Mouse (Mus musculus) MEL (cell line): ENCODE measurements around the gene Vac14. TPM values are rescaled to one million over a fixed set of nuclear protein-coding genes. Genes with fewer than 3 reads are reported as not detected.

Source experiments
- DNase-seq: peaks from one replicate; pipeline ENCODE4 v3.0.0; 2011; ENCODE audit warnings: low read depth, low spot score
- H3K27ac ChIP-seq: 2 replicates; pipeline ENCODE4 v1.5.1; 2012; ENCODE audit warnings: low read depth, mild to moderate bottlenecking, control low read depth, low read length, moderate library complexity; ENCODE audit not compliant: control insufficient read depth
- H3K27me3 ChIP-seq, 2 experiments: fragments of 150-350 bp in 1 of 2; sonication (generic) in 1 of 2; 2 replicates each; pipeline ENCODE4 v1.6.1; 2012; ENCODE audit warnings: low read length in 2 of 2, mild to moderate bottlenecking in 2 of 2, improper control_type of control experiment in 1 of 2, moderate library complexity in 1 of 2; ENCODE audit not compliant: insufficient read depth in 2 of 2, control insufficient read depth in 1 of 2
- H3K36me3 ChIP-seq, 2 experiments: 2 replicates each; pipeline ENCODE4 v1.6.1; 2012 to 2014; ENCODE audit warnings: low read length in 2 of 2, improper control_type of control experiment in 1 of 2, inconsistent platforms in 1 of 2, mild to moderate bottlenecking in 1 of 2; ENCODE audit not compliant: insufficient read depth in 2 of 2, control insufficient read depth in 1 of 2
- H3K4me1 ChIP-seq, 2 experiments: fragments of 150-350 bp in 1 of 2; sonication (generic) in 1 of 2; 2 replicates each; pipeline ENCODE4 v1.6.1; 2012; ENCODE audit warnings: low read length in 2 of 2, improper control_type of control experiment in 1 of 2, mild to moderate bottlenecking in 1 of 2; ENCODE audit not compliant: insufficient read depth in 2 of 2, control insufficient read depth in 1 of 2
- H3K4me3 ChIP-seq, 2 experiments: fragments of 150-350 bp in 1 of 2; sonication (generic) in 1 of 2; 2 replicates each; pipeline ENCODE4 v1.5.1; 2012; ENCODE audit warnings: low read depth in 2 of 2, low read length in 2 of 2, mild to moderate bottlenecking in 2 of 2, moderate library complexity in 2 of 2, control low read depth in 1 of 2, improper control_type of control experiment in 1 of 2; ENCODE audit not compliant: control insufficient read depth in 1 of 2, insufficient read depth in 1 of 2
- H3K79me2 ChIP-seq: 2 replicates; pipeline ENCODE4 v1.6.1; 2012; ENCODE audit warnings: mild to moderate bottlenecking, low read length, moderate library complexity; ENCODE audit not compliant: control insufficient read depth, poor library complexity, insufficient read depth
- H3K9ac ChIP-seq: 2 replicates; pipeline ENCODE4 v1.6.1; 2012; ENCODE audit warnings: low read depth, mild to moderate bottlenecking, control low read depth, low read length, moderate library complexity; ENCODE audit not compliant: control insufficient read depth, poor library complexity, severe bottlenecking
- H3K9me3 ChIP-seq: fragments of 150-350 bp; sonication (generic); replicated peaks from 2 replicates; pipeline ENCODE4 v1.6.1; 2012; ENCODE audit warnings: mild to moderate bottlenecking, low read length, improper control_type of control experiment, moderate library complexity; ENCODE audit not compliant: insufficient read depth
- CHD1 ChIP-seq: IDR thresholded peaks from 2 replicates; pipeline ENCODE4 v1.6.1; 2012; ENCODE audit warnings: low read depth, mild to moderate bottlenecking, inconsistent platforms, low read length, improper control_type of control experiment
- ELF1 ChIP-seq: IDR thresholded peaks from 2 replicates; pipeline ENCODE4 v1.6.1; 2014; ENCODE audit warnings: low read depth, mild to moderate bottlenecking, inconsistent platforms, low read length, improper control_type of control experiment, moderate library complexity
- EP300 ChIP-seq, 2 experiments: IDR thresholded peaks; 2 replicates each; pipeline ENCODE4 v1.6.1; 2011; ENCODE audit warnings: improper control_type of control experiment in 2 of 2, low read length in 2 of 2, low read depth in 1 of 2, mild to moderate bottlenecking in 1 of 2
- ETS1 ChIP-seq: IDR thresholded peaks from 2 replicates; pipeline ENCODE4 v1.6.1; 2012; ENCODE audit warnings: low read depth, mild to moderate bottlenecking, inconsistent platforms, low read length, improper control_type of control experiment, moderate library complexity
- GABPA ChIP-seq: IDR thresholded peaks from 2 replicates; pipeline ENCODE4 v1.6.1; 2012; ENCODE audit warnings: low read depth, mild to moderate bottlenecking, inconsistent platforms, low read length, improper control_type of control experiment, moderate library complexity
- GATA1 ChIP-seq: IDR thresholded peaks from 2 replicates; pipeline ENCODE4 v1.6.1; 2011; ENCODE audit warnings: low read depth, low read length, improper control_type of control experiment
- HCFC1 ChIP-seq: IDR thresholded peaks from 2 replicates; pipeline ENCODE4 v1.6.1; 2012; ENCODE audit warnings: low read depth, mild to moderate bottlenecking, inconsistent platforms, low read length, improper control_type of control experiment, moderate library complexity
- KAT2A ChIP-seq: conservative IDR thresholded peaks from 2 replicates; pipeline ENCODE4 v1.6.1; 2012; ENCODE audit warnings: low read depth, low read length, improper control_type of control experiment, inconsistent platforms
- MAZ ChIP-seq: IDR thresholded peaks from 2 replicates; pipeline ENCODE4 v1.6.1; 2012; ENCODE audit warnings: low read depth, mild to moderate bottlenecking, inconsistent platforms, low read length, improper control_type of control experiment
- MXI1 ChIP-seq: IDR thresholded peaks from 2 replicates; pipeline ENCODE4 v1.6.1; 2011; ENCODE audit warnings: mild to moderate bottlenecking, low read depth, low read length, improper control_type of control experiment
- MYC ChIP-seq: IDR thresholded peaks from 2 replicates; pipeline ENCODE4 v1.6.1; 2011; ENCODE audit warnings: low read depth, mild to moderate bottlenecking, low read length, improper control_type of control experiment, moderate library complexity
- NELFE ChIP-seq: IDR thresholded peaks from 2 replicates; pipeline ENCODE4 v1.6.1; 2011; ENCODE audit warnings: low read depth, low read length, improper control_type of control experiment
- POLR2AphosphoS2 ChIP-seq: IDR thresholded peaks from 2 replicates; pipeline ENCODE4 v1.6.1; 2011; ENCODE audit warnings: low read length, improper control_type of control experiment
- POLR2AphosphoS5 ChIP-seq: IDR thresholded peaks from 2 replicates; pipeline ENCODE4 v1.6.1; 2012; ENCODE audit warnings: low read depth, borderline replicate concordance, mild to moderate bottlenecking, inconsistent platforms, low read length, moderate library complexity, mixed read lengths
- RAD21 ChIP-seq: IDR thresholded peaks from 2 replicates; pipeline ENCODE4 v1.6.1; 2011; ENCODE audit warnings: mild to moderate bottlenecking, low read depth, low read length, improper control_type of control experiment
- SIN3A ChIP-seq: IDR thresholded peaks from 2 replicates; pipeline ENCODE4 v1.6.1; 2012; ENCODE audit warnings: low read length, improper control_type of control experiment, inconsistent platforms
- TCF12 ChIP-seq: IDR thresholded peaks from 2 replicates; pipeline ENCODE4 v1.6.1; 2014; ENCODE audit warnings: low read depth, mild to moderate bottlenecking, inconsistent platforms, low read length, improper control_type of control experiment, moderate library complexity
- UBTF ChIP-seq: IDR thresholded peaks from 2 replicates; pipeline ENCODE4 v1.6.1; 2012; ENCODE audit warnings: low read depth, mild to moderate bottlenecking, inconsistent platforms, low read length, improper control_type of control experiment, moderate library complexity, borderline replicate concordance; ENCODE audit not compliant: insufficient read depth
- ZC3H11A ChIP-seq: IDR thresholded peaks from 2 replicates; pipeline ENCODE4 v1.6.1; 2012; ENCODE audit warnings: low read depth, mild to moderate bottlenecking, inconsistent platforms, low read length, improper control_type of control experiment
- ZMIZ1 ChIP-seq: IDR thresholded peaks from 2 replicates; pipeline ENCODE4 v1.6.1; 2012; ENCODE audit warnings: low read depth, mild to moderate bottlenecking, inconsistent platforms, low read length, improper control_type of control experiment, moderate library complexity
- polyA plus RNA-seq, 2 experiments: library from polyadenylated mRNA; stranded (reverse) in 1 of 2; unstranded in 1 of 2; fragments of >175 nt in 1 of 2; fragments of >200 nt in 1 of 2; gene quantifications; 2 replicates each; pipeline versions ENCODE4 v1.2.1 to v1.2.4; 2012; ENCODE audit warnings: low replicate concordance in 2 of 2, low read depth in 1 of 2; ENCODE audit not compliant: insufficient read length in 2 of 2, insufficient read depth in 1 of 2, missing spikeins in 1 of 2
- total RNA-seq: library from RNA; depleted of rRNA; stranded (reverse); fragments of 300-350 nt; gene quantifications from 2 replicates; pipeline ENCODE4 v1.2.3, GENCODE M21; 2012

Gene Vac14
- total and polyA plus RNA-seq, 3 experiments = 31.7 to 86.0 TPM; not detected in 1

GRCm38 (mm10) chr8:110615730-110616129, 2.7 kb upstream of the Vac14 start:
- Histone ChIP-seq H3K9me3 (no peaks in the 10 kb centered on the region), H3K79me2 (peaks cover 23% of the 10 kb centered on the region), H3K9ac (no peak overlapping the region), H3K4me1 (peaks cover 0 to 15% of the 10 kb centered on the region in 2 experiments; a peak in 3 of 4 replicates), H3K27me3 (peaks cover 6 to 10% of the 10 kb centered on the region in 2 experiments), H3K36me3 (peaks cover 0 to 10% of the 10 kb centered on the region in 2 experiments; a peak in 2 of 4 replicates), H3K4me3 (no peak overlapping the region), H3K27ac (no peak overlapping the region)
- TF ChIP-seq MAZ (no peak), EP300 (IDR thresholded peaks at IDR 0.05; ENCODE audit: low read depth in 1 of 2, low read length in 2 of 2) (no peak), TCF12 (no peak), KAT2A (no peak), GABPA (no peak), ELF1 (no peak), POLR2AphosphoS2 (no peak), ZC3H11A (no peak)
- DNase-seq = no peak

GRCm38 (mm10) chr8:110617801-110618358, 505 bp upstream of the Vac14 start:
- Histone ChIP-seq H3K9me3 (no peaks in the 10 kb centered on the region), H3K9ac (peak overlapping the region; percentile 42), H3K79me2 (peaks cover 40% of the 10 kb centered on the region), H3K36me3 (peaks cover 0 to 19% of the 10 kb centered on the region in 2 experiments; a peak in 3 of 4 replicates), H3K27ac (no peak overlapping the region), H3K4me3 (peak overlapping the region; percentile 50 to 75), H3K4me1 (peaks cover 0 to 22% of the 10 kb centered on the region in 2 experiments; a peak in 3 of 4 replicates), H3K27me3 (peaks cover 0 to 2% of the 10 kb centered on the region in 2 experiments; a peak in 2 of 4 replicates)
- TF ChIP-seq SIN3A (no peak), ETS1 (no peak), HCFC1 (no peak), UBTF (no peak), POLR2AphosphoS2 (no peak), MXI1 (no peak), CHD1 (no peak), NELFE (no peak), ZMIZ1 (no peak), GABPA (no peak), MYC (no peak), ELF1 (no peak), GATA1 (no peak), POLR2AphosphoS5 (no peak), RAD21 (no peak)
- DNase-seq = no peak
